Mouse (Mus musculus) embryo, embryonic 11 days (tissue): ENCODE data around the gene Nudt12.

Source experiments
- DNase-seq: peaks from one replicate; pipeline ENCODE4 v3.0.0-alpha.2; 2015

Gene Nudt12

DNA sequence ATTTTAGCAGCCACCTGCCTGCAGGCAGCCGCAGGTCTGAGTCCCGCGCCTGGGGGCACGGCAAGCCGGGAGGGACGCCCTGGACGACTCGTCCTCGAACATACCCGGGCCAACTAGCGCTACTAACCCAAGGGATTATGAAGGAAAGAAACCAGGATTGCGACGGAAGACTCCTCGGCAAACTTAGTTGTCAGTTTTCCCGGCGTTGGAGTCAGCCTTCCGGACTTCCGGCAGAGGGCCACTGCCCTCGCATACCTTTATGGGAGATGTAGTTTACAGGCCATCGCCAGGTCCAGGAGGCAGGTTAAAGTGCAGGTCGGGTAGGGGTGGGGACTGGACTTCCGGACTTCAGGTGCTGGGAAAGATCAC, at the start of gene Nudt12:
Gene Nudt12, minus strand, starts transcription at position 282 of the 369 bp plus-strand sequence.
- peak; percentile 83 for DNase-seq

DNA sequence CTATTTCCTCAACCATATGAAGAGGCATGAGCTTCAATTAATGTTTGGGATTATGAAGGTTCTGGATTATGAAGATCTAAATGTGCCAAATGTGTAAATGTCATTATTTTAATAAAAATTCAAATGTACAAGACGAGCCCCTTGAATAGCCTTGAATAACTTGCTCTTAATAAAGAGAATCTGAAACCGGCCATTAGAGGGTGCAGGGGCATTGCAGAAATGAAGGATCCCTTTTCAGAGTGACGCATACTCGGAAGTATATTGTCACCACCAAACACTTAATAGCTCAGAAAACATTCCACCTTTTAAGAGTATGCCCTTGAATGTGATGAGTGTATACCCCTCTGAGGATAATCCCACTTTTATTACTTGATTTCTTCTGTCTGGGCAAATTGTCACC, 40.1 kb upstream of the Nudt12 start:
- DNase-seq, result no peak

DNA sequence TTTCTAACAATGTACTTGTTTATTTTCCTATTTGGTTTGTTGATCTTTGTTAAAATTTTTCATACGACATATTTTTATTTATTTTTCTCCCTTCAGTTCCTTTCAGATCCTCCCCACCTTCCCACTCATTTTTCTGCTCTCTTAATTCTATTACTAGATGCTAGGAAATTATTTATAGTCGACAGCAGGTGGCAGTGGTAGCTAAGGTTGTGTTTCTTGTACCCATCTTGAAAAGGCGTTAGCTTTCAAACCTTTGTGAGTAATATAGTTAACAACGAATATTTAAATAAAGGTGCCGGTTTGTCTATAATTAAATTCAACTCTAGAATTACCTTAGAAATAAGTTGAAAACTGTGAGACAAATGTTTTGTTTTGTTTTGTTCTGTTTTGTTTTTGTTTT, 26.6 kb upstream of the Nudt12 start:
- peak; percentile 56 for DNase-seq

DNA sequence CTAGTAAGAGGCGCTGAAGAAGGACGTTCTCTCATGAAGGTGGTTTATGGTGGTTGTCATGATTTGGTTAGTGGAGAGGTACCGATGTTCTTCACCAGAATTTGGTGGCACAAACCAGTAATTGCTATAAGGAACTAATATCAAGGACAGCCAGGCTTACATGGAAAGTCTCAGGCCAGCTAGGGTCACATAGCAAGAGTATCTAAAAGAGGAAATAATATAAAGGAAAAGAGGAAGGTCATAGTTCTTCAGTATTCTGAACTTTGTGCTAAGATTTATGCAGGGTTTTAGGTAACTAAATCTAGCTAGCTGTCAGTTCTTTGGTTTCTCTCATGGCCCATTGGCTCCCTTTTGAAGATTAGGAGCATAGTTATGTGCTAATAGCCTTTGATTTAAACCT, 20.3 kb upstream of the Nudt12 start:
- DNase-seq, result no peak

GRCm38 (mm10) chr17:59026336-59026735, 13.2 kb upstream of the Nudt12 start:
- no peak for DNase-seq

DNA sequence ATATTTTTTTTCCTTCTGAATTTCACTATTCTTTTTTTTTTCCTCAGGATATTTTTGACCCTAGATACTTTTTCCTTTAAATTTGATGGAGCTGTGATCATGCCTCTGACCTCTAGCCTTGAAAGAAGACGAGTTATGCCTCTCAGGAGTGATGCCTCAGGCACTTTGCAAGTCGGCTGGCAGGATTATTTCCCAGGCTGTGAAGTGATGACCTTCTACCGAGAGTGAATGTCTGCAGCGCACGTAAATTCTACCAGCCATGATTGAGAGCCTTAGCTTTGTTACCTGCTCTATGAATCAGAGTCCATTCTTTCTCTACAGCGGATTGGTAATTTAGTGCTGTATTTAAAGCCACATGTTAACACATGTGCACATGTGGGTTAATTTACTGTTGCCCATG, 11.3 kb upstream of the Nudt12 start:
- DNase-seq, result peak; percentile 30

DNA sequence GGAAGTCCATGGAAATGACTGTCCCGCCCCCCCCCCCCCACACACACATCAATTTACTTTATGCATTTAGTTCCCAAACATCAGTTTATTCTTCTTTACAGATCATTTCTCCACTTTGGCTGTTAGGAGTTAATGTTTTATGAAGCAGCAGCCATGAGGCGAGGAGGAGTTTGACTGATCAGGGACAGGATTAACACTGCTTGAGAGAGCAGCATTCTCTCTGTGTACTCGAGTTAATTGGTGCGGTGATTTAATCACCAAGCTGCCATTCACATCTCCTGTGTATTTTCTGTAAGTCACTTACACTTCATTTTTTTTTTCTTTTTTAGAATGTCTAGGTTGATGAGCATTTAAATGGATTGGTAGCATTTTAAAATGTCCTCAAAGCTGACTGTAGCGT, 10.8 kb upstream of the Nudt12 start:
- no peak for DNase-seq

GRCm38 (mm10) chr17:59018666-59019065, 5.5 kb upstream of the Nudt12 start:
- DNase-seq, result no peak

- DNase-seq, result peak; percentile 31
Measured at GRCm38 (mm10) chr17:59012421-59013090, 616 bp downstream of the Nudt12 start.

DNA sequence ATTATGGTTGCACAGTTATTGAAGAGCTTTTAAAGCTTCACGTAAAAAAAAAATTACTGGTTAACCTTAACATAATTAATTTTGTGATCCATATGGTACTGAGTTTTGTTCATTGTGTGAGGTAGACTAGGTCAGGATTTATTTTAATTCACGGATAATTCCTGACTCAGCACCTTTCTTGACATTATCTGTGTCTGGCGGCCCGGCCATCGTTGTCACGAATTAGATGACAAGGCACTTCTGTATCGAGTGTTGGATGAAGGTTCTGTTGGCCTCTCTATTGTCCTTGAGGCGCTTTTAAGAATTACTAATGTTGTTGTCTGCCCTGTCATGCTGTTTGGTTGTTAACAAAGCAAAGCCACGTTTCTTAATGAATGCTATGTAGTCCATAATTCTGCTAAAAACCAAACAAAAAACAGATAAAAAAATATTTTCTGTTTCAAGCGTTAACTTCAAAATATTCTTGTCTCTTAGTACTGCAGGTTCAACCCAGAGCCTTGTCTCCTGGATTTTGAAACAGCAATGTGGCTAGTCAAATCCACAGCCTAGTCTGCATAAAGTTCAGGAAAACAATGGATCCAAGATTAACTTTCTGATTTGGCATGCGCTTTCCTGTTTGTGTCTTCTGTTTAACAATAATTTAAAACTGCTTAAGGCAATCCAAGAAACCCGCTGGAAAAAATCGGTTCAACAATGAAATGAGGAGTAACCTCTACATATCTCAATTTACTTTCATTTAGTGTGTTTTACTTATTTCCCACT, 1.4 kb downstream of the Nudt12 start:
- no peak for DNase-seq

DNA sequence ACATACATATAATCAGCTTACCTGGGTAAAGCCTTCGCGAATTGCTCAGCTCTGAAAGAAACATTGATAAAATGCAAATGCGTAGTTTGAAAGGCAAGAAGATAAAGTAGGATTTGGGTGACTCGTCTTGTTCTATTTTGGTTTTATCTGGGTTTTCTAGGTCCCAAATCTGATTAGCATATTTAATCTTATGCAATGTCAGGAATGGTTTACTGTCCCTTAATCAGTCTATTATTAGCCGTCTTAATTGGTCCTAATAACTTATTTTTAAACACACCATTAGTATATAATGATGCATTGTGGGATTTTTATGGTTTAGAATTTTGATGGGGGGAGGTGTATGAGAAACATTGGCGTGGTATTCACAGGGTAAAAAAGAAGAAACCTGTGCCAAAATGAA, 21.9 kb downstream of the Nudt12 start, which contains the start of gene Pdzph1:
Gene Pdzph1, minus strand, starts transcription at position 101 of the 400 bp plus-strand sequence.
- DNase-seq, result no peak

GRCm38 (mm10) chr17:58973237-58973636, 39.9 kb downstream of the Nudt12 start:
- no peak for DNase-seq

DNA sequence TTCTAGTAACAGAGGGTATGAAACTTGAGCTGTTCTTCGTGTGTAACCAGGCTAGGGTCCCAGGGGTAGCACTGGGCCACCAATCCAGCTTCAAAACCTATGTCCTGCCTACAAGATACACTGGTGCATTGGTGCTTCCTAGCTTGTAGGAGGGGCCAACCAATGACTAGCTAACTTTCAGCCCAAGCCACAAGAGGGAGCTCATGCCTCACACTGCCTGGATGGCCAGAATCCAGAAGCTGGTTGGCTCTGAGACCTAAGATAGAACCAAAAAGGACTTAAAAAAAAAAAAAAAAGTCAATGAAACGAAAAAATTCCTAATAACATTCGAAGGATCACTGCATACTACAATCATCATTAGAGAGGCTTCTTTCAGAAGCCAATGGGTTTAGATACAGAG, 53.3 kb downstream of the Nudt12 start:
- DNase-seq, result peak; percentile 53

GRCm38 (mm10) chr17:58957055-58957454, 56.1 kb downstream of the Nudt12 start:
- no peak for DNase-seq
